In the genomic region with DNA sequence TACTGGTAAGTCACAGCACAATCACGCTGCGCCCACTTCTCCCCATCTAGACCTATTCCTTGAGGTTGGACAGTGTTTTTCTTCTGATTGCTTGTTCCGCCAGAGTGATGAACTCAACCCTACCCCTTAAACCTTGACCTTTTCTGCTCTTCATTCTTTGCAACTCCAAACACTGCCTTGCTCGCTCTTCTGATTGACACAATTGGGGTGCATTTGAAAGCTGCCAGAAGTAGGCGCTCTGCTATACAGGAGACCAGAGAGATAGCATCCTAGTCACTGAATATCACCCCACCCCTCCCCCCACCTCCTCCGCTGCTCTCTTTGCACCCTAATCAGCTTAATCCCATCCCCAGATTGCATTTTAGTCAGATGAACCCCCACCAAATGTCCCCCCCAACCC, we compare ENCODE assay signal across 24 mouse cellular contexts. TPM values are rescaled to one million over a fixed set of nuclear protein-coding genes. Genes with fewer than 3 reads are reported as not detected.
DNase-seq lines count a peak whose midpoint lies in the region; ATAC-seq and TF ChIP-seq lines count a peak whose summit lies in the region.
"Had no signal": no experiment of that assay in that cellular context is flagged by ENCODE, and none has a peak within 500 bp of the region (broad histone marks: within the 10 kb centered on the region; RNA-seq: fewer than 3 reads in every experiment).

No protein-coding gene starts in this region.

- ATAC-seq in forebrain, embryonic 13.5 days = no peak
- ATAC-seq in megakaryocyte progenitor cell, adult 5-6 weeks (replicated peaks; ENCODE audit: poor library complexity) = no peak
- ATAC-seq: activated CD4-positive, CD25-positive, alpha-beta regulatory T cell, adult 4 months; CD4-positive, CD25-positive, alpha-beta regulatory T cell, adult 4 months; Patski had no signal

- no peak overlapping the region for H3K9ac ChIP-seq in forebrain, embryonic 13.5 days

- H3K4me2 ChIP-seq in forebrain, embryonic 13.5 days = no peak overlapping the region

- peak; percentile 1 for DNase-seq in heart, adult 11 months
- DNase-seq in heart, adult 8-10 months (ENCODE audit: low spot score) = no peak
- peak; percentile 58 for DNase-seq in ES-CJ7 (ENCODE audit: low read depth, low spot score)
- DNase-seq in R1 (ENCODE audit: low read depth, low spot score) = peak; percentile 70
- no peak for DNase-seq in embryonic facial prominence, embryonic 10.5 days (ENCODE audit: low spot score)
- DNase-seq: adrenal gland, adult 2 months; adrenal gland, adult 8-10 months; adrenal gland, postnatal 10 days; adrenal gland, postnatal 14 days; adrenal gland, postnatal 25 days; adrenal gland, postnatal 36 days; B cell, adult 2 months; cerebellum, adult 11 months; cerebellum, adult 11-12 months; cerebellum, adult 18-20 months; cerebellum, adult 2 months; cerebellum, adult 8-10 months had no signal

- 62% methylated on average over 6 of the region's 6 CpGs for WGBS in forebrain, embryonic 13.5 days
- 57% methylated on average over 6 of the region's 6 CpGs for WGBS in embryonic facial prominence, embryonic 10.5 days

- H3K9me3 ChIP-seq in E14TG2a.4 (ENCODE audit: low read length) = peaks cover 12% of the 10 kb centered on the region
- 0 out of 2 replicates have a peak, but pooled peaks cover 3% of the 10 kb centered on the region for H3K9me3 ChIP-seq in forebrain, embryonic 13.5 days (replicated peaks)
- peaks cover 4% of the 10 kb centered on the region; the same call in 1 of the 2 replicates for H3K9me3 ChIP-seq in embryonic facial prominence, embryonic 10.5 days

- peaks cover 19% of the 10 kb centered on the region for H3K4me1 ChIP-seq in E14TG2a.4 (replicated peaks; ENCODE audit: low read depth, low read length)
- peaks cover 8% of the 10 kb centered on the region for H3K4me1 ChIP-seq in forebrain, embryonic 13.5 days
- H3K4me1 ChIP-seq in embryonic facial prominence, embryonic 10.5 days = no peaks in the 10 kb centered on the region

- no peaks in the 10 kb centered on the region for H3K27me3 ChIP-seq in E14TG2a.4 (ENCODE audit: insufficient read depth, low read length)
- no peaks in the 10 kb centered on the region for H3K27me3 ChIP-seq in forebrain, embryonic 13.5 days
- H3K27me3 ChIP-seq in embryonic facial prominence, embryonic 10.5 days (replicated peaks; ENCODE audit: low read depth, poor library complexity, severe bottlenecking) = no peaks in the 10 kb centered on the region
- H3K27me3 ChIP-seq: Patski had no signal

- no peaks in the 10 kb centered on the region for H3K36me3 ChIP-seq in E14TG2a.4 (ENCODE audit: insufficient read depth, low read length)
- H3K36me3 ChIP-seq in forebrain, embryonic 13.5 days (ENCODE audit: poor library complexity, severe bottlenecking) = no peaks in the 10 kb centered on the region
- no peaks in the 10 kb centered on the region for H3K36me3 ChIP-seq in embryonic facial prominence, embryonic 10.5 days (replicated peaks)
- H3K36me3 ChIP-seq: G1E had no signal

- H3K27ac ChIP-seq in forebrain, embryonic 13.5 days = no peak overlapping the region
- no peak overlapping the region for H3K27ac ChIP-seq in embryonic facial prominence, embryonic 10.5 days (replicated peaks)

- TF ChIP-seq CTCF in E14TG2a.4 (conservative IDR thresholded peaks at IDR 0.05; ENCODE audit: low read length) = peak; percentile 45

- no peak overlapping the region for H3K4me3 ChIP-seq in E14TG2a.4 (replicated peaks; ENCODE audit: low read length)
- H3K4me3 ChIP-seq in forebrain, embryonic 13.5 days = no peak overlapping the region
- H3K4me3 ChIP-seq in embryonic facial prominence, embryonic 10.5 days = no peak overlapping the region

RNA-seq across cellular contexts. Expression of a gene that starts 27.6 kb away (rescaled TPM):
- total RNA-seq in heart, adult 8-10 months (2022) = 10 to 100 TPM; 23.3 to 28.6 (median 24.9) TPM
- 15.9 and 17.1 TPM in 2 replicates for polyA plus RNA-seq in forebrain, embryonic 13.5 days (2015; fragmentation: Nextera tagmentation; extraction: Ambion mirVana)
- polyA plus RNA-seq in embryonic facial prominence, embryonic 10.5 days (2016; fragmentation: Nextera tagmentation; extraction: Ambion mirVana) = 19.6 and 19.9 TPM in 2 replicates
- 27.7 and 28.2 TPM in 2 replicates for total RNA-seq in megakaryocyte progenitor cell, adult 5-6 weeks (2015)
- total RNA-seq in megakaryocyte progenitor cell, adult 5-6 weeks (2017) = 18.2 and 21.6 TPM in 2 replicates

Comparison
In these comparisons a context has a peak if more than half of its experiments do, and no peak if none do; other contexts are left out.
1. DNase-seq: peak in heart, adult 11 months (single experiment), ES-CJ7 (single experiment) and R1 (single experiment); none in heart, adult 8-10 months (single experiment) and embryonic facial prominence, embryonic 10.5 days (single experiment).